Mouse (Mus musculus) hindbrain, embryonic 14.5 days (tissue): Measurements from ENCODE around the gene Irx6. TPM values are rescaled to one million over a fixed set of nuclear protein-coding genes. Genes with fewer than 3 reads are reported as not detected.

Experiments
- ATAC-seq: fragments of 200-750 bp; cut with Nextera tagmentation; 2 replicates; pipeline ENCODE4 v1.8.0; 2017; ENCODE audit warnings: moderate number of reproducible peaks, mild to moderate bottlenecking, moderate TSS enrichment, moderate library complexity; ENCODE audit not compliant: low FRiP score
- DNase-seq: peaks from one replicate; pipeline ENCODE4 v3.0.0-alpha.2; 2015; ENCODE audit warnings: low spot score
- H3K27ac ChIP-seq: fragments of 300-500 bp; sonication (generic); 2 replicates; pipeline ENCODE4 v1.5.1; 2014; ENCODE audit warnings: mild to moderate bottlenecking, moderate library complexity
- H3K27me3 ChIP-seq: fragments of 300-500 bp; sonication (generic); 2 replicates; pipeline ENCODE4 v1.6.1; 2014; ENCODE audit warnings: mild to moderate bottlenecking, low read length, mixed read lengths; ENCODE audit not compliant: control insufficient read depth, insufficient read depth
- H3K36me3 ChIP-seq: fragments of 300-500 bp; sonication (generic); replicated peaks from 2 replicates; pipeline ENCODE4 v1.6.1; 2014; ENCODE audit not compliant: control insufficient read depth, insufficient read depth
- H3K4me1 ChIP-seq: fragments of 300-500 bp; sonication (generic); replicated peaks from 2 replicates; pipeline ENCODE4 v1.6.1; 2014; ENCODE audit warnings: antibody characterized with exemption, low read length, mixed read lengths; ENCODE audit not compliant: control insufficient read depth, insufficient read depth
- H3K4me2 ChIP-seq: fragments of 300-500 bp; sonication (generic); replicated peaks from 2 replicates; pipeline ENCODE4 v1.6.1; 2014; ENCODE audit warnings: mild to moderate bottlenecking, moderate library complexity
- H3K4me3 ChIP-seq: fragments of 300-500 bp; sonication (generic); replicated peaks from 2 replicates; pipeline ENCODE4 v1.5.1; 2014; ENCODE audit warnings: mild to moderate bottlenecking, low read length
- H3K9ac ChIP-seq: fragments of 300-500 bp; sonication (generic); 2 replicates; pipeline ENCODE4 v1.6.1; 2014
- H3K9me3 ChIP-seq: fragments of 300-500 bp; sonication (generic); 2 replicates; pipeline ENCODE4 v1.6.1; 2016; ENCODE audit warnings: low read length; ENCODE audit not compliant: control insufficient read depth
- WGBS: fragments of 180-500 bp; shearing (Covaris S2); extraction: QIAGEN DNeasy Blood & Tissue Kit; methylation state at CpG from one replicate; pipeline ENCODE4 v1.1.7; 2014; 5-methylcytosine and 5-hydroxymethylcytosine counted together
- polyA plus RNA-seq: library from polyadenylated mRNA; unstranded; fragments of >200 nt; fragmentation: Nextera tagmentation; extraction: Ambion mirVana; gene quantifications from 2 replicates; pipeline ENCODE4 v1.2.1, GENCODE M21; 2014

Irx6 gene
- polyA plus RNA-seq, 1 experiment from 2014 or later = 0.86 TPM

GRCm38 (mm10) chr8:92717418-92717817, 43.3 kb downstream of the Irx6 start:
- no peak overlapping the region for H3K4me3 ChIP-seq
- H3K27ac ChIP-seq = no peak overlapping the region
- H3K4me2 ChIP-seq = no peak overlapping the region
- H3K4me1 ChIP-seq = no peaks in the 10 kb centered on the region
- DNase-seq (no peak), ATAC-seq (no peak)
- H3K36me3 ChIP-seq = no peaks in the 10 kb centered on the region
- 57% methylated on average over 4 of the region's 4 CpGs for WGBS
- 0 out of 2 replicates have a peak, but pooled peaks cover 3% of the 10 kb centered on the region for H3K9me3 ChIP-seq
- H3K27me3 ChIP-seq = no peaks in the 10 kb centered on the region
- no peak overlapping the region for H3K9ac ChIP-seq

GRCm38 (mm10) chr8:92718057-92718456, 44.0 kb downstream of the Irx6 start:
- peaks cover 6% of the 10 kb centered on the region for H3K27me3 ChIP-seq
- no peaks in the 10 kb centered on the region for H3K9me3 ChIP-seq
- WGBS = 78% methylated on average over 5 of the region's 5 CpGs
- ATAC-seq = no peak
- no peaks in the 10 kb centered on the region for H3K4me1 ChIP-seq
- no peak overlapping the region for H3K4me2 ChIP-seq
- no peaks in the 10 kb centered on the region for H3K36me3 ChIP-seq
- H3K9ac ChIP-seq = no peak overlapping the region
- DNase-seq = no peak
- H3K27ac ChIP-seq = no peak overlapping the region
- no peak overlapping the region for H3K4me3 ChIP-seq

GRCm38 (mm10) chr8:92721266-92721935, 47.3 kb downstream of the Irx6 start:
- H3K4me2 ChIP-seq = no peak overlapping the region
- no peak overlapping the region for H3K9ac ChIP-seq
- no peak overlapping the region for H3K4me3 ChIP-seq
- H3K36me3 ChIP-seq = no peaks in the 10 kb centered on the region
- no peak overlapping the region for H3K27ac ChIP-seq
- peaks cover 6% of the 10 kb centered on the region; the same call in 1 of the 2 replicates for H3K4me1 ChIP-seq
- WGBS = 37% methylated on average over 12 of the region's 12 CpGs
- peaks cover 6% of the 10 kb centered on the region for H3K27me3 ChIP-seq
- DNase-seq = peak; percentile 86
- ATAC-seq = peak; percentile 77; the same call in 1 of the 2 replicates
- H3K9me3 ChIP-seq = no peaks in the 10 kb centered on the region

GRCm38 (mm10) chr8:92721936-92722321, 47.8 kb downstream of the Irx6 start:
- Histone ChIP-seq H3K27ac (no peak overlapping the region), H3K9ac (no peak overlapping the region), H3K4me3 (no peak overlapping the region), H3K4me1 (peaks cover 6% of the 10 kb centered on the region; the same call in 1 of the 2 replicates), H3K9me3 (no peaks in the 10 kb centered on the region), H3K36me3 (no peaks in the 10 kb centered on the region), H3K27me3 (peaks cover 6% of the 10 kb centered on the region), H3K4me2 (no peak overlapping the region)
- ATAC-seq (no peak), DNase-seq (no peak)
- 48% methylated on average over 8 of the region's 8 CpGs for WGBS

- Histone ChIP-seq H3K4me1 (peaks cover 6% of the 10 kb centered on the region; the same call in 1 of the 2 replicates), H3K4me3 (no peak overlapping the region), H3K9ac (no peak overlapping the region), H3K27ac (no peak overlapping the region), H3K36me3 (no peaks in the 10 kb centered on the region), H3K4me2 (no peak overlapping the region), H3K9me3 (no peaks in the 10 kb centered on the region), H3K27me3 (peaks cover 6% of the 10 kb centered on the region)
- WGBS = 36% methylated on average over 6 of the region's 6 CpGs
- ATAC-seq (no peak), DNase-seq (no peak)
Measured at GRCm38 (mm10) chr8:92723320-92723719, 49.2 kb downstream of the Irx6 start.

- 0 out of 2 replicates have a peak overlapping the region, but pooled peaks have one; percentile 14 for H3K27ac ChIP-seq
- WGBS = 21% methylated on average over 7 of the region's 7 CpGs
- H3K4me2 ChIP-seq = no peak overlapping the region
- H3K9me3 ChIP-seq = no peaks in the 10 kb centered on the region
- ATAC-seq = no peak
- peaks cover 6% of the 10 kb centered on the region for H3K27me3 ChIP-seq
- no peak for DNase-seq
- H3K4me3 ChIP-seq = no peak overlapping the region
- peaks cover 6% of the 10 kb centered on the region; the same call in 1 of the 2 replicates for H3K4me1 ChIP-seq
- H3K36me3 ChIP-seq = no peaks in the 10 kb centered on the region
- H3K9ac ChIP-seq = no peak overlapping the region
Measured at GRCm38 (mm10) chr8:92723947-92724346, 49.9 kb downstream of the Irx6 start.

- H3K9me3 ChIP-seq = no peaks in the 10 kb centered on the region
- H3K27ac ChIP-seq = no peak overlapping the region
- no peak for DNase-seq
- H3K27me3 ChIP-seq = peaks cover 6% of the 10 kb centered on the region
- no peak overlapping the region for H3K9ac ChIP-seq
- ATAC-seq = no peak
- H3K4me3 ChIP-seq = no peak overlapping the region
- peaks cover 6% of the 10 kb centered on the region; the same call in 1 of the 2 replicates for H3K4me1 ChIP-seq
- no peak overlapping the region for H3K4me2 ChIP-seq
- WGBS = 55% methylated on average over 8 of the region's 8 CpGs
- no peaks in the 10 kb centered on the region for H3K36me3 ChIP-seq
Measured at GRCm38 (mm10) chr8:92724359-92724758, 50.3 kb downstream of the Irx6 start.

Other genes starting within 250 kb of the Irx6 start
- gene Mmp2, start 153.0 kb downstream of the Irx6 start, polyA plus RNA-seq = 33.8 and 35.9 TPM in 2 replicates
- gene Lpcat2, start 181.1 kb downstream of the Irx6 start, polyA plus RNA-seq = 10.2 and 11.8 TPM in 2 replicates
- gene Capns2, start 227.1 kb downstream of the Irx6 start, polyA plus RNA-seq = 0.27 and 0.86 TPM in 2 replicates